Mouse (Mus musculus): ENCODE data around the gene Sim1.

GRCm38 (mm10) chr10:50882366-50882765, 12.2 kb upstream of the Sim1 start:
- no peak for TF ChIP-seq GATA1 (IDR thresholded peaks at IDR 0.05; ENCODE audit: borderline replicate concordance, low read length)
- TF ChIP-seq FLI1 (IDR thresholded peaks at IDR 0.05; ENCODE audit: low read length), result no peak
